Mouse (Mus musculus) heart, adult 2 months (tissue): ENCODE data around the gene Polr3gl.
A peak's percentile ranks its signal among the peaks of the same experiment; 100 is the strongest.

Experiments used
- CTCF ChIP-seq: fragments of 200-600 bp; IDR thresholded peaks from 2 replicates; pipeline ENCODE4 v1.8.1; 2022; ENCODE audit warnings: antibody characterized with exemption, mild to moderate bottlenecking, moderate library complexity
- EP300 ChIP-seq: fragments of 200-500 bp; IDR thresholded peaks from 2 replicates; pipeline ENCODE4 v1.6.1; 2011; ENCODE audit warnings: low read depth, low read length, control low read depth; ENCODE audit not compliant: insufficient read depth
- POLR2A ChIP-seq: fragments of 200-500 bp; IDR thresholded peaks from 2 replicates; pipeline ENCODE4 v1.6.1; 2011; ENCODE audit warnings: mild to moderate bottlenecking, low read depth, low read length, control low read depth; ENCODE audit not compliant: insufficient read depth

GRCm38 (mm10) chr3:96598156-96599068 lies 4.4 kb upstream of the Polr3gl start:
- TF ChIP-seq CTCF, result no peak
- TF ChIP-seq POLR2A, result peak; percentile 89
- TF ChIP-seq EP300, result no peak
